Mouse (Mus musculus) cortical plate, adult 2 months (tissue): ENCODE measurements around the gene Rbm14.

Experiments
- CTCF ChIP-seq: fragments of 200-500 bp; IDR thresholded peaks from 2 replicates; pipeline ENCODE4 v1.5.1; 2011; ENCODE audit warnings: mild to moderate bottlenecking, control low read depth, low read length; ENCODE audit not compliant: insufficient read depth; ENCODE audit errors: extremely low read depth
- POLR2A ChIP-seq: fragments of 200-500 bp; IDR thresholded peaks from 2 replicates; pipeline ENCODE4 v1.6.1; 2011; ENCODE audit warnings: mild to moderate bottlenecking, low read length, control low read depth; ENCODE audit not compliant: insufficient read depth; ENCODE audit errors: extremely low read depth

- TF ChIP-seq CTCF, result no peak
- no peak for TF ChIP-seq POLR2A
These were observed 1.6 kb upstream of the Rbm14 start for GRCm38 (mm10) chr19:4813015-4813414.
